19 mouse cellular contexts compared by ENCODE assay signal in the genomic region with DNA sequence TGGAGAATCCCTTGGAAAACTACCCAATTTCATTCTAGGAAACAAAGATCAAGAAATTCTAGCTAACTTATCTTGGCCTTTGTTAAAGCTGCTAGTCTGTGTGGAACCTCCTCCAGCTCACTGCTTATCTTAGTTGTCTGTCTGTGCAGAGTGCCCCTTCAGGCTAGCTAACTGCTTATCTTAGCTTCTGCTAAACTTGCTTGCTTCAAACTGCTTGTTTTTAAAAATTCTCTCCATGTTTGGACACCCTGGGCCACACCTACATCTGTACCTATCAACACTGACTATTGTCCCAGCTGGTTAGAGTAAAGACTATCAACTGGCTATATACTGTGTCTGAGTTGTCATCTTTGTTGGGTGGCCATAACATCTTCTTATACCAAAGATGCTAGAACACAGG.
A peak's percentile ranks its signal among the peaks of the same experiment; 100 is the strongest.
DNase-seq lines count a peak whose midpoint lies in the region; ATAC-seq and TF ChIP-seq lines count a peak whose summit lies in the region.
"Had no signal": no experiment of that assay in that cellular context is flagged by ENCODE, and none has a peak within 500 bp of the region (broad histone marks: within the 10 kb centered on the region; RNA-seq: fewer than 3 reads in every experiment).

No protein-coding gene starts in this region.

- ATAC-seq in heart, embryonic 11.5 days (replicated peaks; ENCODE audit: insufficient number of reproducible peaks, low FRiP score, low TSS enrichment), result peak; percentile 94
- ATAC-seq in liver, embryonic 13.5 days (ENCODE audit: low read depth), result peak; percentile 95
- peak; percentile 79; the same call in 1 of the 2 replicates for ATAC-seq in stomach, embryonic 15.5 days (ENCODE audit: insufficient read depth, low FRiP score, low read depth)
- ATAC-seq: hindbrain, postnatal 0 days had no signal

- no peak for DNase-seq in heart, postnatal 14 days
- peak; percentile 72 for DNase-seq in c-Kit-positive CD71-positive TER-119-negative erythroid progenitor cells, embryonic 14.5 days (ENCODE audit: low read depth)
- DNase-seq in liver, embryonic 13.5 days, result peak; percentile 61
- no peak for DNase-seq in kidney, postnatal 14 days
- DNase-seq in left cerebral cortex, adult 2 months (ENCODE audit: extremely low spot score in 1 of 2, low spot score in 2 of 2), result no peak
- no peak for DNase-seq in right cerebral cortex, postnatal 25 days
- DNase-seq: cerebellum, adult 2 months; gastrocnemius, postnatal 14 days; heart, postnatal 4 days; kidney, adult 9 months; kidney, postnatal 4 days; lung, postnatal 10 days; thymus, postnatal 14 days had no signal

- TF ChIP-seq CTCF in left cerebral cortex, adult 2 months (IDR thresholded peaks at IDR 0.05), result no peak

- no peaks in the 10 kb centered on the region for H3K4me1 ChIP-seq in heart, embryonic 11.5 days (ENCODE audit: control insufficient read depth, insufficient read depth, low read length)
- H3K4me1 ChIP-seq in liver, embryonic 13.5 days (replicated peaks), result peaks cover 25% of the 10 kb centered on the region
- no peaks in the 10 kb centered on the region for H3K4me1 ChIP-seq in stomach, embryonic 15.5 days
- H3K4me1 ChIP-seq: forebrain, embryonic 12.5 days; limb, embryonic 15.5 days; midbrain, embryonic 10.5 days had no signal

- intact Hi-C loops in heart, postnatal 14 days (cut with DNase I), result no loop called here
- intact Hi-C loops in left cerebral cortex, adult 2 months (cut with DNase I), result no loop called here

- H3K9me3 ChIP-seq in heart, embryonic 11.5 days (replicated peaks; ENCODE audit: control insufficient read depth, low read length), result no peaks in the 10 kb centered on the region
- no peaks in the 10 kb centered on the region for H3K9me3 ChIP-seq in liver, embryonic 13.5 days (replicated peaks)
- no peaks in the 10 kb centered on the region for H3K9me3 ChIP-seq in stomach, embryonic 15.5 days
- H3K9me3 ChIP-seq: forebrain, embryonic 12.5 days; limb, embryonic 15.5 days; midbrain, embryonic 10.5 days had no signal

- H3K36me3 ChIP-seq in heart, embryonic 11.5 days (ENCODE audit: control insufficient read depth, insufficient read depth, low read length), result no peaks in the 10 kb centered on the region
- no peaks in the 10 kb centered on the region for H3K36me3 ChIP-seq in liver, embryonic 13.5 days
- no peaks in the 10 kb centered on the region for H3K36me3 ChIP-seq in stomach, embryonic 15.5 days
- H3K36me3 ChIP-seq: forebrain, embryonic 12.5 days; limb, embryonic 15.5 days; midbrain, embryonic 10.5 days had no signal

- H3K27me3 ChIP-seq in heart, embryonic 11.5 days (ENCODE audit: control insufficient read depth, insufficient read depth, low read length), result no peaks in the 10 kb centered on the region
- no peaks in the 10 kb centered on the region for H3K27me3 ChIP-seq in liver, embryonic 13.5 days
- no peaks in the 10 kb centered on the region for H3K27me3 ChIP-seq in stomach, embryonic 15.5 days (replicated peaks)
- H3K27me3 ChIP-seq: forebrain, embryonic 12.5 days; limb, embryonic 15.5 days had no signal

- no peak overlapping the region for H3K9ac ChIP-seq in heart, embryonic 11.5 days (ENCODE audit: low read depth, low read length)
- H3K9ac ChIP-seq in liver, embryonic 13.5 days, result no peak overlapping the region; the same call in 1 of the 2 replicates
- H3K9ac ChIP-seq in stomach, embryonic 15.5 days, result no peak overlapping the region
- H3K9ac ChIP-seq: forebrain, embryonic 12.5 days; limb, embryonic 15.5 days had no signal

- peak overlapping the region; percentile 82 for H3K27ac ChIP-seq in heart, embryonic 11.5 days (ENCODE audit: low read depth, low read length)
- H3K27ac ChIP-seq in liver, embryonic 13.5 days, result peak overlapping the region; percentile 88
- H3K27ac ChIP-seq in stomach, embryonic 15.5 days, result no peak overlapping the region
- H3K27ac ChIP-seq in left cerebral cortex, adult 2 months, result no peak overlapping the region
- H3K27ac ChIP-seq: forebrain, embryonic 12.5 days; hindbrain, postnatal 0 days; limb, embryonic 15.5 days; midbrain, embryonic 10.5 days had no signal

- H3K4me2 ChIP-seq in heart, embryonic 11.5 days, result no peak overlapping the region
- peak overlapping the region; percentile 42 for H3K4me2 ChIP-seq in liver, embryonic 13.5 days
- no peak overlapping the region for H3K4me2 ChIP-seq in stomach, embryonic 15.5 days
- H3K4me2 ChIP-seq: forebrain, embryonic 12.5 days; limb, embryonic 15.5 days had no signal

- H3K4me3 ChIP-seq in heart, embryonic 11.5 days (ENCODE audit: low read depth, low read length), result no peak overlapping the region
- no peak overlapping the region for H3K4me3 ChIP-seq in liver, embryonic 13.5 days (replicated peaks)
- no peak overlapping the region for H3K4me3 ChIP-seq in stomach, embryonic 15.5 days (replicated peaks)
- H3K4me3 ChIP-seq in left cerebral cortex, adult 2 months, result no peak overlapping the region
- H3K4me3 ChIP-seq: forebrain, embryonic 12.5 days; limb, embryonic 15.5 days; midbrain, embryonic 10.5 days had no signal

Comparison
In these comparisons a context has a peak if more than half of its experiments do, and no peak if none do; other contexts are left out.
1. H3K27ac ChIP-seq: peak in heart, embryonic 11.5 days (single experiment) and liver, embryonic 13.5 days (single experiment); none in stomach, embryonic 15.5 days (single experiment) and left cerebral cortex, adult 2 months (single experiment).
2. DNase-seq: peak in c-Kit-positive CD71-positive TER-119-negative erythroid progenitor cells, embryonic 14.5 days (single experiment) and liver, embryonic 13.5 days (single experiment); none in heart, postnatal 14 days (0 of 2), kidney, postnatal 14 days (single experiment), left cerebral cortex, adult 2 months (0 of 2) and right cerebral cortex, postnatal 25 days (single experiment).
3. Peak in every context shown above with its lines, with median percentiles within 50 percentile points of each other: ATAC-seq.